16 mouse cellular contexts compared by ENCODE assay signal in genomic region chr9:28999951-29000351, GRCm38 (mm10).
DNase-seq lines count a peak whose midpoint lies in the region; ATAC-seq and TF ChIP-seq lines count a peak whose summit lies in the region.
"Had no signal": no experiment of that assay in that cellular context is flagged by ENCODE, and none has a peak within 500 bp of the region (broad histone marks: within the 10 kb centered on the region; RNA-seq: fewer than 3 reads in every experiment).

No protein-coding gene starts in this region.

- H3K27ac ChIP-seq in midbrain, embryonic 14.5 days (replicated peaks; ENCODE audit: low read depth, low read length) = no peak overlapping the region
- H3K27ac ChIP-seq in midbrain, postnatal 0 days (ENCODE audit: low read depth, low read length) = no peak overlapping the region
- H3K27ac ChIP-seq in embryonic fibroblast, embryonic 13.5 days (ENCODE audit: insufficient read depth, low read length) = peak overlapping the region; percentile 83; the same call in 1 of the 2 replicates
- H3K27ac ChIP-seq: embryonic facial prominence, embryonic 12.5 days; kidney, embryonic 15.5 days had no signal

- WGBS in midbrain, embryonic 14.5 days = 62% methylated on average over 4 of the region's 4 CpGs
- 62% methylated on average over 4 of the region's 4 CpGs for WGBS in midbrain, postnatal 0 days

- H3K9me3 ChIP-seq in midbrain, embryonic 14.5 days (ENCODE audit: control insufficient read depth, low read length) = no peaks in the 10 kb centered on the region
- no peaks in the 10 kb centered on the region for H3K9me3 ChIP-seq in midbrain, postnatal 0 days (ENCODE audit: low read length)
- H3K9me3 ChIP-seq: embryonic facial prominence, embryonic 12.5 days; kidney, embryonic 15.5 days had no signal

- intact Hi-C loops in heart, postnatal 25 days (cut with DNase I) = no loop called here

- H3K4me1 ChIP-seq in midbrain, embryonic 14.5 days (ENCODE audit: control insufficient read depth, insufficient read depth, low read length) = no peaks in the 10 kb centered on the region
- no peaks in the 10 kb centered on the region for H3K4me1 ChIP-seq in midbrain, postnatal 0 days (ENCODE audit: insufficient read depth, low read length)
- peaks cover 17% of the 10 kb centered on the region for H3K4me1 ChIP-seq in embryonic fibroblast, embryonic 13.5 days (ENCODE audit: control insufficient read depth, insufficient read depth, low read length)
- H3K4me1 ChIP-seq: embryonic facial prominence, embryonic 12.5 days; kidney, embryonic 15.5 days had no signal

- H3K4me3 ChIP-seq in midbrain, embryonic 14.5 days (replicated peaks; ENCODE audit: low read depth, low read length) = no peak overlapping the region
- H3K4me3 ChIP-seq in midbrain, postnatal 0 days (ENCODE audit: low read depth, low read length) = no peak overlapping the region
- H3K4me3 ChIP-seq in embryonic fibroblast, embryonic 13.5 days (ENCODE audit: insufficient read depth, low read length) = no peak overlapping the region
- H3K4me3 ChIP-seq: embryonic facial prominence, embryonic 12.5 days; kidney, embryonic 15.5 days had no signal

- H3K9ac ChIP-seq in midbrain, embryonic 14.5 days (replicated peaks; ENCODE audit: low read length) = no peak overlapping the region
- H3K9ac ChIP-seq in midbrain, postnatal 0 days (replicated peaks; ENCODE audit: low read length, poor library complexity, severe bottlenecking) = no peak overlapping the region
- H3K9ac ChIP-seq: embryonic facial prominence, embryonic 12.5 days; kidney, embryonic 15.5 days had no signal

- H3K27me3 ChIP-seq in midbrain, embryonic 14.5 days (ENCODE audit: control insufficient read depth, insufficient read depth, low read length) = no peaks in the 10 kb centered on the region
- no peaks in the 10 kb centered on the region for H3K27me3 ChIP-seq in midbrain, postnatal 0 days (ENCODE audit: insufficient read depth, low read length)
- H3K27me3 ChIP-seq: embryonic facial prominence, embryonic 12.5 days; kidney, embryonic 15.5 days had no signal

- no peaks in the 10 kb centered on the region for H3K36me3 ChIP-seq in midbrain, embryonic 14.5 days (ENCODE audit: control insufficient read depth, insufficient read depth, low read length)
- peaks cover 6% of the 10 kb centered on the region; the same call in 1 of the 2 replicates for H3K36me3 ChIP-seq in midbrain, postnatal 0 days (ENCODE audit: insufficient read depth, low read length)
- H3K36me3 ChIP-seq: embryonic facial prominence, embryonic 12.5 days; kidney, embryonic 15.5 days had no signal

- ATAC-seq in midbrain, embryonic 14.5 days (ENCODE audit: low FRiP score, low TSS enrichment) = no peak
- ATAC-seq in midbrain, postnatal 0 days (ENCODE audit: low FRiP score) = no peak

- DNase-seq in heart, adult 11 months = peak; percentile 76
- DNase-seq in heart, postnatal 25 days (ENCODE audit: low spot score) = no peak
- DNase-seq in midbrain, embryonic 14.5 days = peak; percentile 12
- no peak for DNase-seq in midbrain, postnatal 0 days (ENCODE audit: low spot score)
- peak; percentile 64 for DNase-seq in retina, embryonic 14.5 days (ENCODE audit: low spot score)
- DNase-seq in spleen, postnatal 4 days (ENCODE audit: low spot score in 2 of 2) = no peak
- DNase-seq in MN1 (ENCODE audit: low spot score) = no peak
- DNase-seq: adrenal gland, postnatal 25 days; cerebellum, adult 9-10 months; gastrocnemius, postnatal 14 days; heart, postnatal 10 days; layer of hippocampus, postnatal 36 days; thymus, adult 2 months had no signal

- TF ChIP-seq CTCF in midbrain, postnatal 0 days (IDR thresholded peaks at IDR 0.05) = no peak
- TF ChIP-seq CTCF in embryonic fibroblast, embryonic 13.5 days (IDR thresholded peaks at IDR 0.05; ENCODE audit: borderline replicate concordance, insufficient read depth, low read length) = no peak

- TF ChIP-seq POLR2A in embryonic fibroblast, embryonic 13.5 days (IDR thresholded peaks at IDR 0.05; ENCODE audit: low read depth, low read length) = no peak

- no peak overlapping the region for H3K4me2 ChIP-seq in midbrain, embryonic 14.5 days (ENCODE audit: low read length)
- H3K4me2 ChIP-seq in midbrain, postnatal 0 days (ENCODE audit: low read depth, low read length, poor library complexity, severe bottlenecking) = no peak overlapping the region
- H3K4me2 ChIP-seq: embryonic facial prominence, embryonic 12.5 days; kidney, embryonic 15.5 days had no signal

Comparison
In these comparisons a context has a peak if more than half of its experiments do, and no peak if none do; other contexts are left out.
1. DNase-seq: peak in heart, adult 11 months (single experiment), midbrain, embryonic 14.5 days (single experiment) and retina, embryonic 14.5 days (single experiment); none in heart, postnatal 25 days (single experiment), midbrain, postnatal 0 days (single experiment), spleen, postnatal 4 days (0 of 2) and MN1 (single experiment).